Comparison of ENCODE assay signal across 30 mouse cellular contexts in the genomic region with DNA sequence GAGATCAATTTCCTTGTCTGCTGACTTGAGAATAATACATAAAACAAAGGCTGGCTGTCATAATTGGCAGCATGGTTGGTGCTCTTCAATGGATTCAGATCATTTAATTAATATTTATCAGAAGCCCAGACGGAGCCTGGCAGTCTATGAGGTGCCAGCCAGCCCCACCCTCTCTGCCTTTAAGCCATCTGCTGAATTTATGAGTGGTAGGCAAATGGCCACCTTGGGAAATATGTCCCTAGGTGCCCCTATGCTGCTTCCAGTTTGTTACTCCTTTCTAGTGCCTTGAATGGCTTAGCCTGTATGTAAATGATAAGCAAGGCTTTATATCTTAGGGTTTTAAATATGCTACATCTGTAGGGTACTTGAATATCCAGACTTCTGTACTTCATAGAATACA. TPM values are rescaled to one million over a fixed set of nuclear protein-coding genes. Genes with fewer than 3 reads are reported as not detected.
DNase-seq lines count a peak whose midpoint lies in the region; ATAC-seq lines count a peak whose summit lies in the region.
"Had no signal": no experiment of that assay in that cellular context is flagged by ENCODE, and none has a peak within 500 bp of the region (broad histone marks: within the 10 kb centered on the region; RNA-seq: fewer than 3 reads in every experiment).

No protein-coding gene starts in this region.

- ATAC-seq in forebrain, embryonic 14.5 days = peak; percentile 80
- ATAC-seq in forebrain, embryonic 12.5 days (ENCODE audit: low FRiP score) = no peak
- peak; percentile 41; the same call in 1 of the 2 replicates for ATAC-seq in midbrain, embryonic 14.5 days (ENCODE audit: low FRiP score, low TSS enrichment)
- peak; percentile 38; the same call in 1 of the 2 replicates for ATAC-seq in hindbrain, embryonic 14.5 days (ENCODE audit: low FRiP score)
- peak; percentile 33; the same call in 1 of the 2 replicates for ATAC-seq in neural tube, embryonic 14.5 days (ENCODE audit: low read depth)
- ATAC-seq: intestine, embryonic 15.5 days had no signal

- 24% methylated on average over 1 of the region's 1 CpGs for WGBS in forebrain, embryonic 14.5 days
- WGBS in forebrain, embryonic 12.5 days = 35% methylated on average over 1 of the region's 1 CpGs
- WGBS in midbrain, embryonic 14.5 days = 6% methylated on average over 1 of the region's 1 CpGs
- WGBS in midbrain, embryonic 10.5 days = 80% methylated on average over 1 of the region's 1 CpGs
- 19% methylated on average over 1 of the region's 1 CpGs for WGBS in hindbrain, embryonic 14.5 days
- 21% methylated on average over 1 of the region's 1 CpGs for WGBS in neural tube, embryonic 14.5 days

- H3K27me3 ChIP-seq in forebrain, embryonic 14.5 days (replicated peaks; ENCODE audit: control insufficient read depth, insufficient read depth, low read length) = no peaks in the 10 kb centered on the region
- H3K27me3 ChIP-seq in forebrain, embryonic 12.5 days = no peaks in the 10 kb centered on the region
- no peaks in the 10 kb centered on the region for H3K27me3 ChIP-seq in midbrain, embryonic 14.5 days (ENCODE audit: control insufficient read depth, insufficient read depth, low read length)
- no peaks in the 10 kb centered on the region for H3K27me3 ChIP-seq in midbrain, embryonic 10.5 days (ENCODE audit: low read depth, poor library complexity, severe bottlenecking)
- H3K27me3 ChIP-seq in hindbrain, embryonic 14.5 days (ENCODE audit: control insufficient read depth, insufficient read depth, low read length) = no peaks in the 10 kb centered on the region
- H3K27me3 ChIP-seq in neural tube, embryonic 14.5 days (ENCODE audit: control insufficient read depth, insufficient read depth, low read length) = no peaks in the 10 kb centered on the region
- H3K27me3 ChIP-seq: CH12.LX; heart, embryonic 15.5 days; intestine, embryonic 15.5 days; limb, embryonic 13.5 days; liver, embryonic 13.5 days; lung, embryonic 15.5 days had no signal

- DNase-seq in forebrain, embryonic 14.5 days (ENCODE audit: low spot score) = peak; percentile 69
- DNase-seq in midbrain, embryonic 14.5 days = peak; percentile 34
- no peak for DNase-seq in midbrain, embryonic 10.5 days (ENCODE audit: low spot score)
- DNase-seq in hindbrain, embryonic 14.5 days (ENCODE audit: low spot score) = no peak
- no peak for DNase-seq in heart, adult 8-10 months (ENCODE audit: low spot score)
- DNase-seq: adrenal gland, postnatal 25 days; cerebellum, adult 2 months; gastrocnemius, postnatal 25 days; heart, adult 2 months; heart, postnatal 4 days; kidney, adult 9 months; kidney, postnatal 25 days; liver, embryonic 13.5 days; lung, postnatal 4 days; thymus, adult 2 months had no signal

- 0 out of 2 replicates have a peak, but pooled peaks cover 2% of the 10 kb centered on the region for H3K4me1 ChIP-seq in forebrain, embryonic 14.5 days (ENCODE audit: control insufficient read depth, insufficient read depth, low read length)
- H3K4me1 ChIP-seq in forebrain, embryonic 12.5 days = peaks cover 3% of the 10 kb centered on the region; the same call in 1 of the 2 replicates
- H3K4me1 ChIP-seq in midbrain, embryonic 14.5 days (ENCODE audit: control insufficient read depth, insufficient read depth, low read length) = peaks cover 11% of the 10 kb centered on the region; the same call in 1 of the 2 replicates
- H3K4me1 ChIP-seq in midbrain, embryonic 10.5 days = no peaks in the 10 kb centered on the region
- peaks cover 8% of the 10 kb centered on the region; the same call in 1 of the 2 replicates for H3K4me1 ChIP-seq in hindbrain, embryonic 14.5 days (replicated peaks; ENCODE audit: control insufficient read depth, insufficient read depth, low read length)
- no peaks in the 10 kb centered on the region for H3K4me1 ChIP-seq in neural tube, embryonic 14.5 days (ENCODE audit: control insufficient read depth, insufficient read depth, low read length)
- H3K4me1 ChIP-seq: heart, embryonic 15.5 days; intestine, embryonic 15.5 days; limb, embryonic 13.5 days; liver, embryonic 13.5 days; lung, embryonic 15.5 days had no signal

- no peak overlapping the region for H3K9ac ChIP-seq in forebrain, embryonic 14.5 days (ENCODE audit: low read length)
- no peak overlapping the region for H3K9ac ChIP-seq in forebrain, embryonic 12.5 days
- H3K9ac ChIP-seq in midbrain, embryonic 14.5 days (replicated peaks; ENCODE audit: low read length) = no peak overlapping the region
- no peak overlapping the region for H3K9ac ChIP-seq in hindbrain, embryonic 14.5 days
- no peak overlapping the region for H3K9ac ChIP-seq in neural tube, embryonic 14.5 days (replicated peaks; ENCODE audit: low read depth, low read length)
- H3K9ac ChIP-seq: heart, embryonic 15.5 days; intestine, embryonic 15.5 days; limb, embryonic 13.5 days; liver, embryonic 13.5 days; lung, embryonic 15.5 days had no signal

- H3K9me3 ChIP-seq in forebrain, embryonic 14.5 days (replicated peaks; ENCODE audit: control insufficient read depth, low read length) = no peaks in the 10 kb centered on the region
- H3K9me3 ChIP-seq in forebrain, embryonic 12.5 days = no peaks in the 10 kb centered on the region
- H3K9me3 ChIP-seq in midbrain, embryonic 14.5 days (ENCODE audit: control insufficient read depth, low read length) = no peaks in the 10 kb centered on the region
- no peaks in the 10 kb centered on the region for H3K9me3 ChIP-seq in midbrain, embryonic 10.5 days (replicated peaks)
- no peaks in the 10 kb centered on the region for H3K9me3 ChIP-seq in hindbrain, embryonic 14.5 days (ENCODE audit: control insufficient read depth, low read length)
- H3K9me3 ChIP-seq in neural tube, embryonic 14.5 days (ENCODE audit: control insufficient read depth, low read length) = no peaks in the 10 kb centered on the region
- H3K9me3 ChIP-seq: heart, embryonic 15.5 days; intestine, embryonic 15.5 days; limb, embryonic 13.5 days; liver, embryonic 13.5 days; lung, embryonic 15.5 days had no signal

- no peaks in the 10 kb centered on the region for H3K36me3 ChIP-seq in forebrain, embryonic 14.5 days (ENCODE audit: control insufficient read depth, insufficient read depth, low read length)
- no peaks in the 10 kb centered on the region for H3K36me3 ChIP-seq in forebrain, embryonic 12.5 days (replicated peaks)
- no peaks in the 10 kb centered on the region for H3K36me3 ChIP-seq in midbrain, embryonic 14.5 days (ENCODE audit: control insufficient read depth, insufficient read depth, low read length)
- no peaks in the 10 kb centered on the region for H3K36me3 ChIP-seq in midbrain, embryonic 10.5 days
- H3K36me3 ChIP-seq in hindbrain, embryonic 14.5 days (replicated peaks; ENCODE audit: control insufficient read depth, insufficient read depth) = no peaks in the 10 kb centered on the region
- no peaks in the 10 kb centered on the region for H3K36me3 ChIP-seq in neural tube, embryonic 14.5 days (ENCODE audit: control insufficient read depth, insufficient read depth, low read length)
- H3K36me3 ChIP-seq: heart, embryonic 15.5 days; intestine, embryonic 15.5 days; limb, embryonic 13.5 days; liver, embryonic 13.5 days; lung, embryonic 15.5 days had no signal

- H3K4me2 ChIP-seq in forebrain, embryonic 14.5 days (ENCODE audit: low read length) = no peak overlapping the region
- no peak overlapping the region for H3K4me2 ChIP-seq in forebrain, embryonic 12.5 days
- H3K4me2 ChIP-seq in midbrain, embryonic 14.5 days (ENCODE audit: low read length) = no peak overlapping the region
- no peak overlapping the region for H3K4me2 ChIP-seq in hindbrain, embryonic 14.5 days (replicated peaks)
- no peak overlapping the region for H3K4me2 ChIP-seq in neural tube, embryonic 14.5 days (ENCODE audit: low read depth, low read length)
- H3K4me2 ChIP-seq: heart, embryonic 15.5 days; intestine, embryonic 15.5 days; limb, embryonic 13.5 days; liver, embryonic 13.5 days; lung, embryonic 15.5 days had no signal

- no peak overlapping the region for H3K4me3 ChIP-seq in forebrain, embryonic 14.5 days (ENCODE audit: low read depth, low read length)
- no peak overlapping the region for H3K4me3 ChIP-seq in forebrain, embryonic 12.5 days (replicated peaks)
- H3K4me3 ChIP-seq in midbrain, embryonic 14.5 days (replicated peaks; ENCODE audit: low read depth, low read length) = no peak overlapping the region
- no peak overlapping the region for H3K4me3 ChIP-seq in midbrain, embryonic 10.5 days
- H3K4me3 ChIP-seq in hindbrain, embryonic 14.5 days (replicated peaks; ENCODE audit: low read length) = no peak overlapping the region
- H3K4me3 ChIP-seq in neural tube, embryonic 14.5 days (ENCODE audit: low read depth, low read length) = no peak overlapping the region
- H3K4me3 ChIP-seq: heart, adult 2 months; heart, embryonic 15.5 days; intestine, embryonic 15.5 days; left cerebral cortex, adult 2 months; limb, embryonic 13.5 days; liver, embryonic 13.5 days; lung, embryonic 15.5 days had no signal

- H3K27ac ChIP-seq in forebrain, embryonic 14.5 days (ENCODE audit: low read depth, low read length) = no peak overlapping the region
- H3K27ac ChIP-seq in forebrain, embryonic 12.5 days = no peak overlapping the region
- peak overlapping the region; percentile 39; the same call in 1 of the 2 replicates for H3K27ac ChIP-seq in midbrain, embryonic 14.5 days (replicated peaks; ENCODE audit: low read depth, low read length)
- no peak overlapping the region for H3K27ac ChIP-seq in midbrain, embryonic 10.5 days (replicated peaks)
- no peak overlapping the region for H3K27ac ChIP-seq in hindbrain, embryonic 14.5 days
- no peak overlapping the region for H3K27ac ChIP-seq in neural tube, embryonic 14.5 days (ENCODE audit: low read depth, low read length)
- H3K27ac ChIP-seq: heart, adult 2 months; heart, embryonic 15.5 days; intestine, embryonic 15.5 days; left cerebral cortex, adult 2 months; limb, embryonic 13.5 days; liver, embryonic 13.5 days; lung, embryonic 15.5 days had no signal

RNA-seq across cellular contexts. Expression of a gene that starts 25.0 kb away (rescaled TPM):
- polyA plus RNA-seq in forebrain, embryonic 14.5 days (2014; fragmentation: Nextera tagmentation; extraction: Ambion mirVana) = not detected in 2 replicates
- not detected in 2 replicates for polyA plus RNA-seq in forebrain, embryonic 12.5 days (2016; fragmentation: Nextera tagmentation; extraction: Ambion mirVana)
- polyA plus RNA-seq in midbrain, embryonic 14.5 days (2014; fragmentation: Nextera tagmentation; extraction: Ambion mirVana) = not detected in 2 replicates
- polyA plus RNA-seq in midbrain, embryonic 10.5 days (2016; fragmentation: Nextera tagmentation; extraction: Ambion mirVana) = 0.14 TPM in 1 of 2 replicates, not detected in the other
- not detected in 2 replicates for polyA plus RNA-seq in hindbrain, embryonic 14.5 days (2014; fragmentation: Nextera tagmentation; extraction: Ambion mirVana)
- polyA plus RNA-seq in neural tube, embryonic 14.5 days (2014; fragmentation: Nextera tagmentation; extraction: Ambion mirVana) = not detected in 2 replicates
- not detected for total RNA-seq in heart, adult 8-10 months (2022)
- total RNA-seq: adrenal gland, postnatal 25 days; CH12.LX; gastrocnemius, postnatal 25 days; heart, adult 2 months; heart, postnatal 4 days; layer of hippocampus, adult 8-10 months; left cerebral cortex, adult 2 months; MEL; monocyte, adult 5-6 weeks had no signal
- polyA plus RNA-seq: cerebellum, adult 2 months; cortical plate, adult 2 months; embryonic facial prominence, embryonic 11.5 days; heart, adult 2 months; heart, embryonic 15.5 days; intestine, embryonic 15.5 days; limb, embryonic 13.5 days; liver, embryonic 13.5 days; lung, embryonic 15.5 days; stomach, embryonic 16.5 days; thymus, adult 2 months; urinary bladder, adult 2 months had no signal

Comparison
In these comparisons a context has a peak if more than half of its experiments do, and no peak if none do; other contexts are left out.
1. DNase-seq: peak in forebrain, embryonic 14.5 days (single experiment) and midbrain, embryonic 14.5 days (single experiment); none in midbrain, embryonic 10.5 days (single experiment), hindbrain, embryonic 14.5 days (single experiment) and heart, adult 8-10 months (single experiment).